Mouse (Mus musculus): Measurements from ENCODE around the gene Far2. TPM values are rescaled to one million over a fixed set of nuclear protein-coding genes. Genes with fewer than 3 reads are reported as not detected.
A peak's percentile ranks its signal among the peaks of the same experiment; 100 is the strongest.

Far2 gene
- polyA plus RNA-seq, 1 experiment from 2014 or later, result 2.2 TPM

- ATAC-seq (ENCODE audit: insufficient number of reproducible peaks, low FRiP score, low TSS enrichment, low read depth), result no peak
Measured at GRCm38 (mm10) chr6:148214765-148215164, 167.7 kb downstream of the Far2 start.

GRCm38 (mm10) chr6:148216752-148217151 lies 169.7 kb downstream of the Far2 start:
- DNase-seq (ENCODE audit: low spot score) (no peak), ATAC-seq (ENCODE audit: insufficient number of reproducible peaks, low FRiP score, low TSS enrichment, low read depth) (no peak)
- Histone ChIP-seq H3K4me2 (ENCODE audit: low read depth, severe bottlenecking) (no peak overlapping the region), H3K9ac (ENCODE audit: low read length) (no peak overlapping the region), H3K9me3 (ENCODE audit: control insufficient read depth, low read length) (no peaks in the 10 kb centered on the region), H3K4me3 (ENCODE audit: low read depth, low read length) (no peak overlapping the region), H3K27ac (replicated peaks; ENCODE audit: low read depth, low read length) (no peak overlapping the region), H3K27me3 (ENCODE audit: control insufficient read depth, insufficient read depth, low read length) (no peaks in the 10 kb centered on the region), H3K36me3 (ENCODE audit: control insufficient read depth, insufficient read depth, low read length) (no peaks in the 10 kb centered on the region), H3K4me1 (ENCODE audit: control insufficient read depth, insufficient read depth, low read length) (peaks cover 9% of the 10 kb centered on the region; the same call in 1 of the 2 replicates)
- 91% methylated on average over 4 of the region's 4 CpGs for WGBS

More at GRCm38 (mm10) chr6:148214765-148215164, 167.7 kb downstream of the Far2 start:
- Histone ChIP-seq H3K9me3 (ENCODE audit: control insufficient read depth, low read length) (no peaks in the 10 kb centered on the region), H3K27ac (replicated peaks; ENCODE audit: low read depth, low read length) (no peak overlapping the region), H3K4me1 (ENCODE audit: control insufficient read depth, insufficient read depth, low read length) (peaks cover 9% of the 10 kb centered on the region; the same call in 1 of the 2 replicates), H3K4me3 (ENCODE audit: low read depth, low read length) (no peak overlapping the region), H3K27me3 (ENCODE audit: control insufficient read depth, insufficient read depth, low read length) (no peaks in the 10 kb centered on the region), H3K9ac (ENCODE audit: low read length) (no peak overlapping the region), H3K4me2 (ENCODE audit: low read depth, severe bottlenecking) (no peak overlapping the region), H3K36me3 (ENCODE audit: control insufficient read depth, insufficient read depth, low read length) (no peaks in the 10 kb centered on the region)
- DNase-seq (ENCODE audit: low spot score), result peak; percentile 72
- 15% methylated on average over 5 of the region's 5 CpGs for WGBS

- Histone ChIP-seq H3K4me3 (ENCODE audit: low read depth, low read length) (no peak overlapping the region), H3K36me3 (ENCODE audit: control insufficient read depth, insufficient read depth, low read length) (no peaks in the 10 kb centered on the region), H3K9me3 (ENCODE audit: control insufficient read depth, low read length) (no peaks in the 10 kb centered on the region), H3K4me2 (ENCODE audit: low read depth, severe bottlenecking) (no peak overlapping the region), H3K9ac (ENCODE audit: low read length) (no peak overlapping the region), H3K27ac (replicated peaks; ENCODE audit: low read depth, low read length) (no peak overlapping the region), H3K27me3 (ENCODE audit: control insufficient read depth, insufficient read depth, low read length) (no peaks in the 10 kb centered on the region), H3K4me1 (ENCODE audit: control insufficient read depth, insufficient read depth, low read length) (peaks cover 4% of the 10 kb centered on the region; the same call in 1 of the 2 replicates)
- DNase-seq (ENCODE audit: low spot score), result no peak
- no peak for ATAC-seq (ENCODE audit: insufficient number of reproducible peaks, low FRiP score, low TSS enrichment, low read depth)
- WGBS, result 87% methylated on average over 2 of the region's 2 CpGs
Measured at GRCm38 (mm10) chr6:148218235-148219076, 171.4 kb downstream of the Far2 start.

- Histone ChIP-seq H3K4me3 (ENCODE audit: low read depth, low read length) (no peak overlapping the region), H3K36me3 (ENCODE audit: control insufficient read depth, insufficient read depth, low read length) (no peaks in the 10 kb centered on the region), H3K27me3 (ENCODE audit: control insufficient read depth, insufficient read depth, low read length) (no peaks in the 10 kb centered on the region), H3K27ac (replicated peaks; ENCODE audit: low read depth, low read length) (no peak overlapping the region), H3K4me2 (ENCODE audit: low read depth, severe bottlenecking) (no peak overlapping the region), H3K4me1 (ENCODE audit: control insufficient read depth, insufficient read depth, low read length) (no peaks in the 10 kb centered on the region), H3K9ac (ENCODE audit: low read length) (no peak overlapping the region), H3K9me3 (ENCODE audit: control insufficient read depth, low read length) (no peaks in the 10 kb centered on the region)
- DNase-seq (ENCODE audit: low spot score) (no peak), ATAC-seq (ENCODE audit: insufficient number of reproducible peaks, low FRiP score, low TSS enrichment, low read depth) (no peak)
- 36% methylated on average over 2 of the region's 2 CpGs for WGBS
Measured at GRCm38 (mm10) chr6:148222686-148223085, 175.6 kb downstream of the Far2 start.

- Histone ChIP-seq H3K4me3 (ENCODE audit: low read depth, low read length) (no peak overlapping the region), H3K36me3 (ENCODE audit: control insufficient read depth, insufficient read depth, low read length) (no peaks in the 10 kb centered on the region), H3K27me3 (ENCODE audit: control insufficient read depth, insufficient read depth, low read length) (no peaks in the 10 kb centered on the region), H3K4me2 (ENCODE audit: low read depth, severe bottlenecking) (no peak overlapping the region), H3K4me1 (ENCODE audit: control insufficient read depth, insufficient read depth, low read length) (no peaks in the 10 kb centered on the region), H3K9ac (ENCODE audit: low read length) (no peak overlapping the region), H3K27ac (replicated peaks; ENCODE audit: low read depth, low read length) (no peak overlapping the region), H3K9me3 (ENCODE audit: control insufficient read depth, low read length) (no peaks in the 10 kb centered on the region)
- no peak for ATAC-seq (ENCODE audit: insufficient number of reproducible peaks, low FRiP score, low TSS enrichment, low read depth)
- DNase-seq (ENCODE audit: low spot score), result no peak
- WGBS, result 69% methylated on average over 3 of the region's 3 CpGs
Measured at GRCm38 (mm10) chr6:148227542-148227941, 180.5 kb downstream of the Far2 start.

Other genes starting within 250 kb of the Far2 start
- 194 and 205 TPM in 2 replicates for gene Ergic2, start 165.1 kb downstream of the Far2 start, polyA plus RNA-seq (2014; fragmentation: Nextera tagmentation; extraction: Ambion mirVana)